Mouse (Mus musculus): ENCODE results near the gene Capn9.

DNA sequence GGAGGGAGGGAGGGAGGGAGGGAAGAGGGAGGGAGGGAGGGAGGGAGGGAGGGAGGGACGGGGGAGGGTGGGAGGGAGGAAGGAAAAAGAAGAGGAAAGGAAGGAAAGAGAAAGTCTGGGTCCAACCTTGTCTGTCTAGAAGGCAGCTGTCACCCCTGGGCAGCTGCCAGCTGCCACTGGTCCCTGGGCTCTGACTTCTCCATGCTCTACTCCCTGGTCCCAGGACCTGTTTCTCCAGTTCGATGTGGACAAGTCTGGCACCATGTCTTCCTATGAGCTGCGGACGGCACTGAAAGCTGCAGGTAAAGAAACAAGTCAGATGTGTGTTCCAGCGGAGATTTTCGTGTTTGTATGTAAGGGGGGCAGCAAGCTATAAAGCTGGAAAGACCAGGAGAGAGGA is 38.4 kb downstream of the Capn9 start:
- no peak for TF ChIP-seq ZC3H11A (IDR thresholded peaks at IDR 0.05; ENCODE audit: borderline replicate concordance, low read depth, low read length)
- no peak for TF ChIP-seq MAFK (IDR thresholded peaks at IDR 0.05; ENCODE audit: insufficient read depth, low read depth, low read length)
- TF ChIP-seq HCFC1 (IDR thresholded peaks at IDR 0.05; ENCODE audit: borderline replicate concordance, insufficient read depth, low read length) = no peak
- no peak for TF ChIP-seq CHD2 (IDR thresholded peaks at IDR 0.05; ENCODE audit: low read depth, low read length)
- no peak for TF ChIP-seq ZNF384 (IDR thresholded peaks at IDR 0.05; ENCODE audit: low read depth, low read length)

Data from ES-E14 (cell line).